Mouse (Mus musculus) kidney, embryonic 16.5 days (tissue): ENCODE data around the gene Atf6b. TPM values are rescaled to one million over a fixed set of nuclear protein-coding genes. Genes with fewer than 3 reads are reported as not detected.
A peak's percentile ranks its signal among the peaks of the same experiment; 100 is the strongest.

Experiments
- ATAC-seq: fragments of 200-750 bp; cut with Nextera tagmentation; 2 replicates; pipeline ENCODE4 v1.8.0; 2017; ENCODE audit warnings: moderate TSS enrichment; ENCODE audit not compliant: low FRiP score, low TSS enrichment
- H3K27ac ChIP-seq: fragments of 300-500 bp; sonication (generic); 2 replicates; pipeline ENCODE4 v1.5.1; 2014; ENCODE audit warnings: low read length
- H3K27me3 ChIP-seq: fragments of 300-500 bp; sonication (generic); 2 replicates; pipeline ENCODE4 v1.6.1; 2014; ENCODE audit warnings: low read length, control low read depth, mixed read lengths; ENCODE audit not compliant: insufficient read depth
- H3K36me3 ChIP-seq: fragments of 300-500 bp; sonication (generic); 2 replicates; pipeline ENCODE4 v1.6.1; 2014; ENCODE audit warnings: low read length, control low read depth, mixed read lengths; ENCODE audit not compliant: insufficient read depth
- H3K4me1 ChIP-seq: fragments of 300-500 bp; sonication (generic); 2 replicates; pipeline ENCODE4 v1.6.1; 2014; ENCODE audit warnings: low read length, control low read depth, mixed read lengths; ENCODE audit not compliant: insufficient read depth
- H3K4me2 ChIP-seq: fragments of 300-500 bp; sonication (generic); replicated peaks from 2 replicates; pipeline ENCODE4 v1.6.1; 2014; ENCODE audit warnings: low read depth, low read length
- H3K4me3 ChIP-seq: fragments of 300-500 bp; sonication (generic); 2 replicates; pipeline ENCODE4 v1.5.1; 2014; ENCODE audit warnings: mild to moderate bottlenecking, low read length
- H3K9ac ChIP-seq: fragments of 300-500 bp; sonication (generic); replicated peaks from 2 replicates; pipeline ENCODE4 v1.6.1; 2014; ENCODE audit warnings: low read length
- H3K9me3 ChIP-seq: fragments of 300-500 bp; sonication (generic); 2 replicates; pipeline ENCODE4 v1.6.1; 2016; ENCODE audit warnings: low read length, control low read depth
- WGBS: fragments of 180-500 bp; shearing (Covaris S2); extraction: QIAGEN DNeasy Blood & Tissue Kit; methylation state at CpG from one replicate; pipeline ENCODE4 v1.1.7; 2014; 5-methylcytosine and 5-hydroxymethylcytosine counted together
- polyA plus RNA-seq: library from polyadenylated mRNA; unstranded; fragments of >200 nt; fragmentation: Nextera tagmentation; extraction: Ambion mirVana; gene quantifications from 2 replicates; pipeline ENCODE4 v1.2.1, GENCODE M21; 2015

Gene Atf6b
- polyA plus RNA-seq, 1 experiment from 2014 or later, result 106 TPM

GRCm38 (mm10) chr17:34606186-34607039 lies 40.5 kb upstream of the Atf6b start:
- WGBS, result 10% methylated on average over 32 of the region's 32 CpGs
- no peak for ATAC-seq
- H3K27me3 ChIP-seq, result no peaks in the 10 kb centered on the region
- H3K4me2 ChIP-seq, result peak overlapping the region; percentile 89
- peaks cover 50% of the 10 kb centered on the region for H3K4me1 ChIP-seq
- H3K9me3 ChIP-seq, result no peaks in the 10 kb centered on the region
- H3K36me3 ChIP-seq, result peaks cover 16% of the 10 kb centered on the region; the same call in 1 of the 2 replicates
- peak overlapping the region; percentile 64 for H3K4me3 ChIP-seq
- peak overlapping the region; percentile 97 for H3K27ac ChIP-seq
- H3K9ac ChIP-seq, result peak overlapping the region; percentile 90

- H3K4me1 ChIP-seq, result peaks cover 40% of the 10 kb centered on the region
- no peak overlapping the region; the same call in 1 of the 2 replicates for H3K9ac ChIP-seq
- H3K27ac ChIP-seq, result peak overlapping the region; percentile 47; the same call in 1 of the 2 replicates
- H3K4me3 ChIP-seq, result no peak overlapping the region
- no peaks in the 10 kb centered on the region for H3K9me3 ChIP-seq
- ATAC-seq, result no peak
- 67% methylated on average over 7 of the region's 7 CpGs for WGBS
- no peak overlapping the region for H3K4me2 ChIP-seq
- no peaks in the 10 kb centered on the region for H3K27me3 ChIP-seq
- peaks cover 26% of the 10 kb centered on the region for H3K36me3 ChIP-seq
Measured at GRCm38 (mm10) chr17:34607997-34608396, 38.9 kb upstream of the Atf6b start.

- Histone ChIP-seq H3K4me1 (peaks cover 29% of the 10 kb centered on the region), H3K4me3 (no peak overlapping the region), H3K9ac (no peak overlapping the region), H3K4me2 (no peak overlapping the region), H3K27me3 (no peaks in the 10 kb centered on the region), H3K36me3 (peaks cover 50% of the 10 kb centered on the region), H3K9me3 (no peaks in the 10 kb centered on the region), H3K27ac (no peak overlapping the region)
- WGBS, result 94% methylated on average over 8 of the region's 8 CpGs
- ATAC-seq, result no peak
Measured at GRCm38 (mm10) chr17:34611050-34611449, 35.9 kb upstream of the Atf6b start.

GRCm38 (mm10) chr17:34613054-34613645 lies 33.8 kb upstream of the Atf6b start:
- no peak for ATAC-seq
- Histone ChIP-seq H3K36me3 (peaks cover 65% of the 10 kb centered on the region), H3K27me3 (no peaks in the 10 kb centered on the region), H3K9ac (no peak overlapping the region), H3K4me3 (no peak overlapping the region), H3K4me2 (no peak overlapping the region), H3K4me1 (peaks cover 10% of the 10 kb centered on the region), H3K9me3 (no peaks in the 10 kb centered on the region), H3K27ac (no peak overlapping the region)
- WGBS, result 80% methylated on average over 11 of the region's 11 CpGs

- ATAC-seq, result no peak
- WGBS, result 94% methylated on average over 10 of the region's 10 CpGs
- H3K27ac ChIP-seq, result no peak overlapping the region
- H3K9me3 ChIP-seq, result no peaks in the 10 kb centered on the region
- H3K36me3 ChIP-seq, result peaks cover 66% of the 10 kb centered on the region
- H3K4me2 ChIP-seq, result no peak overlapping the region
- peaks cover 4% of the 10 kb centered on the region; the same call in 1 of the 2 replicates for H3K4me1 ChIP-seq
- no peak overlapping the region for H3K9ac ChIP-seq
- no peaks in the 10 kb centered on the region for H3K27me3 ChIP-seq
- H3K4me3 ChIP-seq, result no peak overlapping the region
Measured at GRCm38 (mm10) chr17:34613830-34614229, 33.1 kb upstream of the Atf6b start.

GRCm38 (mm10) chr17:34615871-34616270 lies 31.1 kb upstream of the Atf6b start, which contains the start of gene Egfl8:
Egfl8 (minus strand) TSS chr17:34615971.
- H3K4me3 ChIP-seq, result no peak within 1 kb of the TSS
- H3K4me1 ChIP-seq, result no peaks in the 10 kb centered on the region
- H3K36me3 ChIP-seq, result peaks cover 68% of the 10 kb centered on the region
- ATAC-seq, result no peak
- no peak within 1 kb of the TSS for H3K9ac ChIP-seq
- H3K4me2 ChIP-seq, result no peak within 1 kb of the TSS
- H3K9me3 ChIP-seq, result no peaks in the 10 kb centered on the region
- H3K27me3 ChIP-seq, result no peaks in the 10 kb centered on the region
- H3K27ac ChIP-seq, result peak within 1 kb of the TSS; percentile 67
- WGBS, result 75% methylated on average over 6 of the region's 6 CpGs

GRCm38 (mm10) chr17:34618999-34619398 lies 27.9 kb upstream of the Atf6b start:
- 21% methylated on average over 6 of the region's 6 CpGs for WGBS
- peaks cover 56% of the 10 kb centered on the region for H3K36me3 ChIP-seq

GRCm38 (mm10) chr17:34621006-34621405 lies 25.9 kb upstream of the Atf6b start:
- Histone ChIP-seq H3K9ac (no peak overlapping the region), H3K9me3 (no peaks in the 10 kb centered on the region), H3K4me1 (peaks cover 5% of the 10 kb centered on the region; the same call in 1 of the 2 replicates), H3K36me3 (peaks cover 49% of the 10 kb centered on the region), H3K4me2 (no peak overlapping the region), H3K27me3 (no peaks in the 10 kb centered on the region), H3K4me3 (no peak overlapping the region), H3K27ac (no peak overlapping the region)
- WGBS, result 85% methylated on average over 8 of the region's 8 CpGs
- ATAC-seq, result no peak

More at GRCm38 (mm10) chr17:34618999-34619398, 27.9 kb upstream of the Atf6b start:
- H3K27me3 ChIP-seq, result no peaks in the 10 kb centered on the region
- H3K9ac ChIP-seq, result no peak overlapping the region
- H3K4me2 ChIP-seq, result no peak overlapping the region
- no peak overlapping the region for H3K4me3 ChIP-seq
- H3K4me1 ChIP-seq, result no peaks in the 10 kb centered on the region
- no peaks in the 10 kb centered on the region for H3K9me3 ChIP-seq
- no peak; the same call in 1 of the 2 replicates for ATAC-seq
- H3K27ac ChIP-seq, result no peak overlapping the region

- Histone ChIP-seq H3K36me3 (peaks cover 34% of the 10 kb centered on the region), H3K9me3 (no peaks in the 10 kb centered on the region), H3K4me2 (no peak overlapping the region), H3K27ac (no peak overlapping the region), H3K9ac (no peak overlapping the region), H3K4me1 (peaks cover 15% of the 10 kb centered on the region), H3K27me3 (no peaks in the 10 kb centered on the region), H3K4me3 (no peak overlapping the region)
- ATAC-seq, result no peak
- WGBS, result 78% methylated on average over 9 of the region's 9 CpGs
Measured at GRCm38 (mm10) chr17:34623161-34623560, 23.8 kb upstream of the Atf6b start.

- WGBS, result 90% methylated on average over 3 of the region's 3 CpGs
- no peak overlapping the region for H3K9ac ChIP-seq
- peaks cover 5% of the 10 kb centered on the region for H3K27me3 ChIP-seq
- H3K4me2 ChIP-seq, result no peak overlapping the region
- peaks cover 25% of the 10 kb centered on the region for H3K36me3 ChIP-seq
- ATAC-seq, result no peak
- no peaks in the 10 kb centered on the region for H3K9me3 ChIP-seq
- no peak overlapping the region for H3K4me3 ChIP-seq
- H3K27ac ChIP-seq, result no peak overlapping the region
- peaks cover 33% of the 10 kb centered on the region for H3K4me1 ChIP-seq
Measured at GRCm38 (mm10) chr17:34624981-34625380, 22.0 kb upstream of the Atf6b start.
